Mouse (Mus musculus): ENCODE results near the gene Pp2d1. TPM values are rescaled to one million over a fixed set of nuclear protein-coding genes. Genes with fewer than 3 reads are reported as not detected.

Gene Pp2d1
- polyA plus RNA-seq, 1 experiment from 2014 or later = not detected

GRCm38 (mm10) chr17:53551306-53552299, 12.4 kb upstream of the Pp2d1 start:
- H3K27ac ChIP-seq = no peak overlapping the region
- no peaks in the 10 kb centered on the region for H3K36me3 ChIP-seq (ENCODE audit: inconsistent target)
- H3K4me3 ChIP-seq (ENCODE audit: inconsistent target) = no peak overlapping the region
- 94% methylated on average over 6 of the region's 8 CpGs for WGBS (ENCODE audit: missing documents)
- H3K79me2 ChIP-seq (ENCODE audit: inconsistent target) = no peaks in the 10 kb centered on the region

GRCm38 (mm10) chr17:53543591-53544324, 4.5 kb upstream of the Pp2d1 start:
- no peak overlapping the region for H3K27ac ChIP-seq
- H3K79me2 ChIP-seq (ENCODE audit: inconsistent target) = no peaks in the 10 kb centered on the region
- H3K4me3 ChIP-seq (ENCODE audit: inconsistent target) = no peak overlapping the region
- no peaks in the 10 kb centered on the region for H3K36me3 ChIP-seq (ENCODE audit: inconsistent target)
- 90% methylated on average over 9 of the region's 9 CpGs for WGBS (ENCODE audit: missing documents)

- no peak overlapping the region for H3K4me3 ChIP-seq (ENCODE audit: inconsistent target)
- H3K36me3 ChIP-seq (ENCODE audit: inconsistent target) = no peaks in the 10 kb centered on the region
- H3K79me2 ChIP-seq (ENCODE audit: inconsistent target) = no peaks in the 10 kb centered on the region
- WGBS (ENCODE audit: missing documents) = 96% methylated on average over 4 of the region's 4 CpGs
- H3K27ac ChIP-seq = no peak overlapping the region
Observed at GRCm38 (mm10) chr17:53542536-53542935, 3.3 kb upstream of the Pp2d1 start.

GRCm38 (mm10) chr17:53532425-53532824, 6.8 kb downstream of the Pp2d1 start:
- H3K36me3 ChIP-seq (ENCODE audit: inconsistent target) = no peaks in the 10 kb centered on the region
- H3K4me3 ChIP-seq (ENCODE audit: inconsistent target) = no peak overlapping the region
- WGBS (ENCODE audit: missing documents) = 69% methylated on average over 2 of the region's 2 CpGs

GRCm38 (mm10) chr17:53531160-53531559, 8.1 kb downstream of the Pp2d1 start:
- 42% methylated on average over 2 of the region's 2 CpGs for WGBS (ENCODE audit: missing documents)
- no peak overlapping the region for H3K4me3 ChIP-seq (ENCODE audit: inconsistent target)

More at GRCm38 (mm10) chr17:53532425-53532824, 6.8 kb downstream of the Pp2d1 start:
- H3K79me2 ChIP-seq (ENCODE audit: inconsistent target) = no peaks in the 10 kb centered on the region
- H3K27ac ChIP-seq = no peak overlapping the region

DNA sequence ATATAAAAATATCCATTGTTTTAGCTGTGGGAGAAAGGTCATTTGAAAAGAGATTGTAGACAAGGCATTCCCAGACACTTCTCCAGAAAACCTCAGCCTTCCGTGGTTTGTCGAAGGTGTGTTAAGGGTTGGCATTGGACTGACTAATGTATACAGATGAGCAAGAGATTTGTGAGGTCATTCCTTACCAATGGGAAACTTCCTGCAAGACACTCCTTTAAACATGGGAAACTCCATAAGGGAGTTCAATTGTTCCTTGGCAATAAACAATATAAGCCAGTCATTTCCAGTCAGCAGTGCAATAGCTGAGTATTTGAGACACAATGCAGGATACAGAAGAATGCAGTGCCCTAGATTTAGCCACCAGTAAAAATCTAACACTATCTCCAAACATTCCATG, 11.2 kb downstream of the Pp2d1 start:
- H3K27ac ChIP-seq = no peak overlapping the region
- H3K79me2 ChIP-seq (ENCODE audit: inconsistent target) = no peaks in the 10 kb centered on the region
- H3K4me3 ChIP-seq (ENCODE audit: inconsistent target) = no peak overlapping the region
- no peaks in the 10 kb centered on the region for H3K36me3 ChIP-seq (ENCODE audit: inconsistent target)
- 96% methylated on average over 2 of the region's 2 CpGs for WGBS (ENCODE audit: missing documents)

More at GRCm38 (mm10) chr17:53531160-53531559, 8.1 kb downstream of the Pp2d1 start:
- Histone ChIP-seq H3K79me2 (ENCODE audit: inconsistent target) (no peaks in the 10 kb centered on the region), H3K36me3 (ENCODE audit: inconsistent target) (no peaks in the 10 kb centered on the region), H3K27ac (no peak overlapping the region)

GRCm38 (mm10) chr17:53520509-53520908, 18.7 kb downstream of the Pp2d1 start:
- Histone ChIP-seq H3K4me3 (ENCODE audit: inconsistent target) (no peak overlapping the region), H3K79me2 (ENCODE audit: inconsistent target) (no peaks in the 10 kb centered on the region), H3K27ac (no peak overlapping the region), H3K36me3 (ENCODE audit: inconsistent target) (no peaks in the 10 kb centered on the region)

GRCm38 (mm10) chr17:53519364-53519763, 19.9 kb downstream of the Pp2d1 start:
- H3K79me2 ChIP-seq (ENCODE audit: inconsistent target) = no peaks in the 10 kb centered on the region
- H3K36me3 ChIP-seq (ENCODE audit: inconsistent target) = no peaks in the 10 kb centered on the region
- H3K4me3 ChIP-seq (ENCODE audit: inconsistent target) = no peak overlapping the region
- H3K27ac ChIP-seq = no peak overlapping the region

GRCm38 (mm10) chr17:53512311-53512951, 26.8 kb downstream of the Pp2d1 start:
- H3K4me3 ChIP-seq (ENCODE audit: inconsistent target) = no peak overlapping the region
- 95% methylated on average over 2 of the region's 2 CpGs for WGBS (ENCODE audit: missing documents)
- H3K79me2 ChIP-seq (ENCODE audit: inconsistent target) = no peaks in the 10 kb centered on the region
- no peak overlapping the region for H3K27ac ChIP-seq
- no peaks in the 10 kb centered on the region for H3K36me3 ChIP-seq (ENCODE audit: inconsistent target)

GRCm38 (mm10) chr17:53502966-53503365, 36.3 kb downstream of the Pp2d1 start:
- 91% methylated on average over 2 of the region's 2 CpGs for WGBS (ENCODE audit: missing documents)
- Histone ChIP-seq H3K4me3 (ENCODE audit: inconsistent target) (no peak overlapping the region), H3K36me3 (ENCODE audit: inconsistent target) (peaks cover 63% of the 10 kb centered on the region), H3K27ac (no peak overlapping the region), H3K79me2 (ENCODE audit: inconsistent target) (no peaks in the 10 kb centered on the region; the same call in 1 of the 2 replicates)

DNA sequence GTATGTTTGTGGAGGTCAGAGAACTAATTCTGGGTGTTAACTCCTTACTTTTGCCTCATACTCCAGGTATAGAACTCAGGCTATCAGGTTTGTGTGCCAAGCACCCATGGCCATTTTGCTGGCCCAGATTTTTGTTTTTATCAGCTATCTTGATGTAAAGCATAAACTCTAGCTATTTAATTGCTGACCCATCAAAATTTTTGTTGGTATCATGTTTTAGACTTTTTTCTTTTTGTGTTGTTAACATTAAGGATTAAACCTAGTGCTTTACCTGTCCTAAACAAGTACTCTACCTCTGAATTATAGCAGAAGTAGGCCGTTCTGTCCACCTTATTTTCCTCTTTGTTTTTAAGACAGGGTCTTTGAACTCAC, 50.3 kb downstream of the Pp2d1 start:
- peak overlapping the region; percentile 29; the same call in 1 of the 2 replicates for H3K27ac ChIP-seq
- WGBS (ENCODE audit: missing documents) = 85% methylated on average over 1 of the region's 1 CpGs

GRCm38 (mm10) chr17:53488291-53489006, 50.8 kb downstream of the Pp2d1 start:
- H3K36me3 ChIP-seq (ENCODE audit: inconsistent target) = peaks cover 12% of the 10 kb centered on the region; the same call in 1 of the 2 replicates
- H3K4me3 ChIP-seq (ENCODE audit: inconsistent target) = no peak overlapping the region
- peaks cover 94% of the 10 kb centered on the region for H3K79me2 ChIP-seq (ENCODE audit: inconsistent target)
- peak overlapping the region; percentile 29; the same call in 1 of the 2 replicates for H3K27ac ChIP-seq
- WGBS (ENCODE audit: missing documents) = 23% methylated on average over 4 of the region's 4 CpGs

More for the DNA sequence above, 50.3 kb downstream of the Pp2d1 start:
- peaks cover 94% of the 10 kb centered on the region for H3K79me2 ChIP-seq (ENCODE audit: inconsistent target)
- no peak overlapping the region for H3K4me3 ChIP-seq (ENCODE audit: inconsistent target)
- peaks cover 7% of the 10 kb centered on the region; the same call in 1 of the 2 replicates for H3K36me3 ChIP-seq (ENCODE audit: inconsistent target)

- Histone ChIP-seq H3K27ac (0 out of 2 replicates have a peak overlapping the region, but pooled peaks have one; percentile 33), H3K4me3 (ENCODE audit: inconsistent target) (peak overlapping the region; percentile 78), H3K36me3 (ENCODE audit: inconsistent target) (peaks cover 12% of the 10 kb centered on the region; the same call in 1 of the 2 replicates), H3K79me2 (ENCODE audit: inconsistent target) (peaks cover 58% of the 10 kb centered on the region)
- 62% methylated on average over 7 of the region's 7 CpGs for WGBS (ENCODE audit: missing documents)
Observed at GRCm38 (mm10) chr17:53480433-53480832, 58.8 kb downstream of the Pp2d1 start.

DNA sequence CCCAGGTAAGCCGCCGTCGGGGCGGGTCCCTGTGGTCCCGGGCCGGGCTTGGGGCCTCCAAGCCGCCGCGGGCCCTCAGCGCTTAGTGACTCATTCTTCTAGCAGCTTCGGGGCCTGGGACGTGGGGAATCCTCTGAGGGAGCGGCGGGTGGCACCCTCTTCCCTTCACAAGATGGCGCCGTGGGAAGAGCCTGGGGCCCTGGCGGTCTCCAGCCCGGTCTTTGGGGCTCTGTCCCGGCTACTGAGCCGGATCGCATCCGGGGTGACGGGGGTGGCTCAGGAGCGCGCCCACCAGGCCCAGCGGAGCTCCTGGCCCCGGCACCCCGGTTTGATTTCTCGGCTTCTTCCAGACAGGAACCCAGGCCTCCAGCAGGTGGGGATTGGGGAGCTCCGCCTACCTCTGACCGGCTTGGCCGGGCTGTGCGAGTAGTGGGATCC, 59.6 kb downstream of the Pp2d1 start:
- Histone ChIP-seq H3K27ac (peak overlapping the region; percentile 33; the same call in 1 of the 2 replicates), H3K79me2 (ENCODE audit: inconsistent target) (peaks cover 50% of the 10 kb centered on the region), H3K36me3 (ENCODE audit: inconsistent target) (peaks cover 11% of the 10 kb centered on the region; the same call in 1 of the 2 replicates), H3K4me3 (ENCODE audit: inconsistent target) (peak overlapping the region; percentile 78)
- WGBS (ENCODE audit: missing documents) = 2% methylated on average over 33 of the region's 33 CpGs

All from macrophage (primary cell).